In genomic region chr3:88237161-88237555, GRCm38 (mm10) we compare ENCODE assay signal across 13 mouse cellular contexts. TPM values are rescaled to one million over a fixed set of nuclear protein-coding genes. Genes with fewer than 3 reads are reported as not detected.
DNase-seq lines count a peak whose midpoint lies in the region; ATAC-seq lines count a peak whose summit lies in the region.
"Had no signal": no experiment of that assay in that cellular context is flagged by ENCODE, and none has a peak within 500 bp of the region (broad histone marks: within the 10 kb centered on the region; RNA-seq: fewer than 3 reads in every experiment).

No protein-coding gene starts in this region.

- peak; percentile 13 for DNase-seq in right cerebral cortex, postnatal 4 days
- DNase-seq in right cerebral cortex, postnatal 14 days: no peak
- DNase-seq in hindbrain, embryonic 10.5 days (ENCODE audit: low spot score): no peak
- no peak for DNase-seq in midbrain, embryonic 11.5 days (ENCODE audit: low spot score, missing footprints)
- DNase-seq in heart, postnatal 25 days (ENCODE audit: low spot score): no peak
- DNase-seq in thymus, postnatal 14 days: no peak
- DNase-seq: gastrocnemius, adult 2 months; heart, postnatal 36 days had no signal

- H3K4me2 ChIP-seq in midbrain, embryonic 11.5 days: no peak overlapping the region; the same call in 1 of the 2 replicates
- no peak overlapping the region for H3K4me2 ChIP-seq in neural tube, embryonic 15.5 days

- intact Hi-C loops in heart, postnatal 25 days (cut with DNase I): no loop called here

- 16% methylated on average over 6 of the region's 6 CpGs for WGBS in hindbrain, embryonic 10.5 days
- WGBS in midbrain, embryonic 11.5 days: 4% methylated on average over 6 of the region's 6 CpGs
- WGBS in neural tube, embryonic 15.5 days: 20% methylated on average over 6 of the region's 6 CpGs

- ATAC-seq in midbrain, embryonic 11.5 days (ENCODE audit: low FRiP score): no peak
- ATAC-seq in neural tube, embryonic 15.5 days (ENCODE audit: low FRiP score): no peak
- ATAC-seq in activated CD4-positive, CD25-positive, alpha-beta regulatory T cell, adult 4 months: no peak

- no peaks in the 10 kb centered on the region for H3K9me3 ChIP-seq in hindbrain, embryonic 10.5 days
- no peaks in the 10 kb centered on the region for H3K9me3 ChIP-seq in midbrain, embryonic 11.5 days (ENCODE audit: control insufficient read depth, low read length)
- no peaks in the 10 kb centered on the region for H3K9me3 ChIP-seq in neural tube, embryonic 15.5 days (replicated peaks)

- peak overlapping the region; percentile 82 for H3K27ac ChIP-seq in hindbrain, embryonic 10.5 days
- H3K27ac ChIP-seq in midbrain, embryonic 11.5 days (ENCODE audit: low read depth, low read length): peak overlapping the region; percentile 55
- H3K27ac ChIP-seq in neural tube, embryonic 15.5 days (replicated peaks): peak overlapping the region; percentile 98
- H3K27ac ChIP-seq: gastrocnemius, adult 2 months had no signal

- H3K27me3 ChIP-seq in hindbrain, embryonic 10.5 days (ENCODE audit: insufficient read depth, poor library complexity, severe bottlenecking): peaks cover 100% of the 10 kb centered on the region
- H3K27me3 ChIP-seq in midbrain, embryonic 11.5 days (ENCODE audit: control insufficient read depth, insufficient read depth, low read length): peaks cover 93% of the 10 kb centered on the region
- peaks cover 21% of the 10 kb centered on the region for H3K27me3 ChIP-seq in neural tube, embryonic 15.5 days (replicated peaks)

- H3K36me3 ChIP-seq in hindbrain, embryonic 10.5 days: no peaks in the 10 kb centered on the region
- no peaks in the 10 kb centered on the region for H3K36me3 ChIP-seq in midbrain, embryonic 11.5 days (ENCODE audit: control insufficient read depth, insufficient read depth, low read length)
- H3K36me3 ChIP-seq in neural tube, embryonic 15.5 days: no peaks in the 10 kb centered on the region

- peak overlapping the region; percentile 10 for H3K9ac ChIP-seq in midbrain, embryonic 11.5 days (ENCODE audit: low read length)
- no peak overlapping the region for H3K9ac ChIP-seq in neural tube, embryonic 15.5 days (replicated peaks)

- H3K4me1 ChIP-seq in hindbrain, embryonic 10.5 days (replicated peaks): peaks cover 92% of the 10 kb centered on the region
- peaks cover 54% of the 10 kb centered on the region for H3K4me1 ChIP-seq in midbrain, embryonic 11.5 days (ENCODE audit: control insufficient read depth, insufficient read depth, low read length)
- H3K4me1 ChIP-seq in neural tube, embryonic 15.5 days: peaks cover 70% of the 10 kb centered on the region

- no peak overlapping the region for H3K4me3 ChIP-seq in hindbrain, embryonic 10.5 days
- H3K4me3 ChIP-seq in midbrain, embryonic 11.5 days (ENCODE audit: low read depth, low read length): no peak overlapping the region
- H3K4me3 ChIP-seq in neural tube, embryonic 15.5 days (replicated peaks): no peak overlapping the region
- H3K4me3 ChIP-seq: gastrocnemius, adult 2 months had no signal

RNA-seq across cellular contexts. Expression of gene Rhbg, which starts 17.4 kb away (rescaled TPM):
- not detected in 2 replicates for polyA plus RNA-seq in hindbrain, embryonic 10.5 days (2016; fragmentation: Nextera tagmentation; extraction: Ambion mirVana)
- polyA plus RNA-seq in midbrain, embryonic 11.5 days (2014; fragmentation: Nextera tagmentation; extraction: Ambion mirVana): 0.15 TPM in 1 of 2 replicates, not detected in the other
- 0.78 and 0.83 TPM in 2 replicates for polyA plus RNA-seq in neural tube, embryonic 15.5 days (2015; fragmentation: Nextera tagmentation; extraction: Ambion mirVana)
- polyA plus RNA-seq in activated CD4-positive, CD25-positive, alpha-beta regulatory T cell, adult 4 months (2017; shearing (Covaris generic)): not detected
- total RNA-seq in heart, postnatal 25 days (2021): not detected
- total RNA-seq: gastrocnemius, adult 2 months; heart, postnatal 36 days; left cerebral cortex, adult 8-10 months had no signal
- polyA plus RNA-seq: CD4-positive, CD25-positive, alpha-beta regulatory T cell, adult 4 months had no signal

RNA-seq across cellular contexts. Expression of gene Gm38392, which starts 49.9 kb away (rescaled TPM):
- polyA plus RNA-seq in hindbrain, embryonic 10.5 days (2016; fragmentation: Nextera tagmentation; extraction: Ambion mirVana): not detected in 2 replicates
- polyA plus RNA-seq in midbrain, embryonic 11.5 days (2014; fragmentation: Nextera tagmentation; extraction: Ambion mirVana): 0.11 TPM in 1 of 2 replicates, not detected in the other
- 0.26 TPM in 1 of 2 replicates, not detected in the other for polyA plus RNA-seq in neural tube, embryonic 15.5 days (2015; fragmentation: Nextera tagmentation; extraction: Ambion mirVana)
- polyA plus RNA-seq in activated CD4-positive, CD25-positive, alpha-beta regulatory T cell, adult 4 months (2017; shearing (Covaris generic)): not detected
- under 1 TPM in 1 of 2 experiments, not detected in 1; 0.22 TPM for total RNA-seq in heart, postnatal 25 days (2021)
- polyA plus RNA-seq: CD4-positive, CD25-positive, alpha-beta regulatory T cell, adult 4 months; large intestine, adult 2 months had no signal

RNA-seq across cellular contexts. Expression of gene Tsacc, which starts 59.6 kb away (rescaled TPM):
- polyA plus RNA-seq in hindbrain, embryonic 10.5 days (2016; fragmentation: Nextera tagmentation; extraction: Ambion mirVana): 14.4 and 15.4 TPM in 2 replicates
- 7.5 and 7.9 TPM in 2 replicates for polyA plus RNA-seq in midbrain, embryonic 11.5 days (2014; fragmentation: Nextera tagmentation; extraction: Ambion mirVana)
- 9.5 and 12.4 TPM in 2 replicates for polyA plus RNA-seq in neural tube, embryonic 15.5 days (2015; fragmentation: Nextera tagmentation; extraction: Ambion mirVana)
- 1 to 10 TPM; 2.7 to 7.4 TPM for polyA plus RNA-seq in activated CD4-positive, CD25-positive, alpha-beta regulatory T cell, adult 4 months (2017; shearing (Covaris generic))
- total RNA-seq in heart, postnatal 25 days (2021): 1 to 10 TPM; 4.8 to 5.4 TPM

RNA-seq across cellular contexts. Expression of gene Cct3, which starts 59.8 kb away (rescaled TPM):
- polyA plus RNA-seq in hindbrain, embryonic 10.5 days (2016; fragmentation: Nextera tagmentation; extraction: Ambion mirVana): 755 and 805 TPM in 2 replicates
- polyA plus RNA-seq in midbrain, embryonic 11.5 days (2014; fragmentation: Nextera tagmentation; extraction: Ambion mirVana): 746 and 783 TPM in 2 replicates
- polyA plus RNA-seq in neural tube, embryonic 15.5 days (2015; fragmentation: Nextera tagmentation; extraction: Ambion mirVana): 426 and 468 TPM in 2 replicates
- polyA plus RNA-seq in activated CD4-positive, CD25-positive, alpha-beta regulatory T cell, adult 4 months (2017; shearing (Covaris generic)): 100 to 1,000 TPM; 180 to 209 TPM
- total RNA-seq in heart, postnatal 25 days (2021): 100 to 1,000 TPM; 184 to 199 TPM
